Mouse (Mus musculus): ENCODE results near the gene Taar2.

Gene Taar2

GRCm38 (mm10) chr10:23938312-23938711, at the start of gene Taar2:
Taar2 (plus strand) TSS chr10:23938572.
- no peak for DNase-seq (ENCODE audit: extremely low read depth, low read depth)

GRCm38 (mm10) chr10:23892987-23893386, 45.4 kb upstream of the Taar2 start:
- DNase-seq (ENCODE audit: extremely low read depth, low read depth) = no peak

- no peak for DNase-seq (ENCODE audit: extremely low read depth, low read depth)
These were observed 43.6 kb upstream of the Taar2 start, which contains the start of gene Vnn1 for GRCm38 (mm10) chr10:23894601-23895349. Vnn1 (plus strand) TSS chr10:23894688.

- no peak for DNase-seq (ENCODE audit: extremely low read depth, low read depth)
These were observed 43.0 kb upstream of the Taar2 start for GRCm38 (mm10) chr10:23895376-23895775.

GRCm38 (mm10) chr10:23901119-23901518, 37.3 kb upstream of the Taar2 start:
- DNase-seq (ENCODE audit: extremely low read depth, low read depth) = no peak

- DNase-seq (ENCODE audit: extremely low read depth, low read depth) = no peak
These were observed 32.7 kb upstream of the Taar2 start for GRCm38 (mm10) chr10:23905661-23906060.

GRCm38 (mm10) chr10:23920056-23920455, 18.3 kb upstream of the Taar2 start, which contains the start of gene Taar1:
Taar1 (plus strand) TSS chr10:23920356.
- DNase-seq (ENCODE audit: extremely low read depth, low read depth) = no peak

- no peak for DNase-seq (ENCODE audit: extremely low read depth, low read depth)
These were observed 15.9 kb upstream of the Taar2 start for GRCm38 (mm10) chr10:23922468-23922867.

GRCm38 (mm10) chr10:23923941-23924340, 14.4 kb upstream of the Taar2 start:
- no peak for DNase-seq (ENCODE audit: extremely low read depth, low read depth)

- no peak for DNase-seq (ENCODE audit: extremely low read depth, low read depth)
These were observed 759 bp upstream of the Taar2 start for GRCm38 (mm10) chr10:23937613-23938012.

- DNase-seq (ENCODE audit: extremely low read depth, low read depth) = peak; percentile 25
These were observed 4.1 kb downstream of the Taar2 start for GRCm38 (mm10) chr10:23942465-23942864.

GRCm38 (mm10) chr10:23948026-23948425, 9.7 kb downstream of the Taar2 start:
- no peak for DNase-seq (ENCODE audit: extremely low read depth, low read depth)

GRCm38 (mm10) chr10:23949508-23950005, 11.2 kb downstream of the Taar2 start, which contains the start of gene Taar3:
Taar3 (plus strand) TSS chr10:23949558.
- no peak for DNase-seq (ENCODE audit: extremely low read depth, low read depth)

- no peak for DNase-seq (ENCODE audit: extremely low read depth, low read depth)
These were observed 13.3 kb downstream of the Taar2 start for GRCm38 (mm10) chr10:23951714-23952113.

GRCm38 (mm10) chr10:23959071-23959470, 20.7 kb downstream of the Taar2 start:
- no peak for DNase-seq (ENCODE audit: extremely low read depth, low read depth)

GRCm38 (mm10) chr10:23960444-23960915, 22.1 kb downstream of the Taar2 start, which contains the start of gene Taar4:
Taar4 (plus strand) TSS chr10:23960494.
- DNase-seq (ENCODE audit: extremely low read depth, low read depth) = no peak

GRCm38 (mm10) chr10:23963444-23963843, 25.1 kb downstream of the Taar2 start:
- no peak for DNase-seq (ENCODE audit: extremely low read depth, low read depth)

- DNase-seq (ENCODE audit: extremely low read depth, low read depth) = no peak
These were observed 26.7 kb downstream of the Taar2 start for GRCm38 (mm10) chr10:23964921-23965610.

- no peak for DNase-seq (ENCODE audit: extremely low read depth, low read depth)
These were observed 32.3 kb downstream of the Taar2 start, which contains the start of gene Taar5 for GRCm38 (mm10) chr10:23970656-23971165. Taar5 (plus strand) TSS chr10:23970706.

GRCm38 (mm10) chr10:23971256-23971655, 32.9 kb downstream of the Taar2 start:
- DNase-seq (ENCODE audit: extremely low read depth, low read depth) = no peak

GRCm38 (mm10) chr10:23977958-23978357, 39.6 kb downstream of the Taar2 start:
- no peak for DNase-seq (ENCODE audit: extremely low read depth, low read depth)

Measured in MEL-GATA-1-ER (cell line).